Mouse (Mus musculus) embryo, embryonic 9.5 days (tissue): ENCODE measurements around the gene Dynlrb2.

Experiments
- DNase-seq: peaks from one replicate; pipeline ENCODE4 v3.0.0-alpha.2; 2017; ENCODE audit errors: extremely low spot score

Dynlrb2 gene

DNA sequence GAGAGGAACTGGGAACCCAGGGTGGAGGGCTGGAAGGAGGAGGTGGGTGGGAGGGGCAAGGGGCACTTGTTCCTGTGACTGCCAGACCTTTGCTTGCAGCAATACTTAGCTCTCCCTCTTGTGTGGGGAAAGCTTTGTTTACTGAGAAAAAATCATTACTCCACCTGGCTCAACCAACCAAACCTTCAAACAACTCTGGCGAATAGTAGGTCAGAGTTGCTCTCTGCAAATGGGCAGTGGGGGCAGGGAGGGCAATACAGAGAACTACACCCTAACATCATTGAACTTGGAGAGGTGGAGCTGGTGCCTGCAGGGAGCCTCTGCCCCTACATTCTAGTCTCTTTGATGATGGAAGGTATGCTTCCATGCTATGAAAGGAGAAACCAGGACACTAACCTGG is 35.4 kb downstream of the Dynlrb2 start:
- DNase-seq: no peak

DNA sequence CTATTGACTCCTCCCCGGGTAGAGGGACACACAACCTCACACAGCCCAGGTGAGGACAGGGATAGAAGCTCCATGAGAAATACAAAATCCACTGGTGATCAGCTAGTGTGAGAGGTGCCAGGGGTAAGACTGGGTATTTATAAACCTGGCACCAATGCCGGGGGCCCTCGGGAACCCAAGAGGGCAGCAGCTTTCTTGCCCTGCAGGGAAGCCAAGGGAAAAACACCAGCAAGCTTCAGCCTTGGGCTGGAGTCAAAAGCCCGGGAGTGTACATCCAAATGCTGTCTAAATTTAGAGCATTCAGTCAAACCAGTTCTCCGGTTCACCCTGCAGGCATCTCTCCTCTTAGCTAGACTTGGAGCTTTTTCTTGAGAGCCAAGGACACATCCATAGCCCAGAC is 38.1 kb downstream of the Dynlrb2 start:
- no peak for DNase-seq

- DNase-seq: no peak
These were observed 38.6 kb downstream of the Dynlrb2 start for GRCm38 (mm10) chr8:116543366-116543765.

DNA sequence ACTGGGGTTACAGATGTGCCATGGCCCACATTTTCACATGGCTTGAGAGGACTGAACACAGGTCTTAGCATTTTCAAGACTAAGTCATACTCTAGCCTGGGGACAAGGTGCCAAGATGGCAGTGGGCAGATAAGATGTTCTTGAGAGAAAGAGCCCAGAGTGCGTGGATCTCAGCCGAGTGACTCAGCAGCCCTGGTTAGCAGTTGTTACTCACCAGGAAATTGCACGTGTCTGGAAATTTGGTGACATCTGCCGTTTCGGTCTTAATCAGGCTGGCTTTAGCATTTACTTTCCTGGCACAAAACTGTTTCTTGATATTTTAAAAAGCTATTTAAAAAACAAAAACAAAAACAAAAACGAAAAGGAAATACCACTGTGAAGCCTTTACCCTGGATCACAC is 47.5 kb downstream of the Dynlrb2 start:
- no peak for DNase-seq

DNA sequence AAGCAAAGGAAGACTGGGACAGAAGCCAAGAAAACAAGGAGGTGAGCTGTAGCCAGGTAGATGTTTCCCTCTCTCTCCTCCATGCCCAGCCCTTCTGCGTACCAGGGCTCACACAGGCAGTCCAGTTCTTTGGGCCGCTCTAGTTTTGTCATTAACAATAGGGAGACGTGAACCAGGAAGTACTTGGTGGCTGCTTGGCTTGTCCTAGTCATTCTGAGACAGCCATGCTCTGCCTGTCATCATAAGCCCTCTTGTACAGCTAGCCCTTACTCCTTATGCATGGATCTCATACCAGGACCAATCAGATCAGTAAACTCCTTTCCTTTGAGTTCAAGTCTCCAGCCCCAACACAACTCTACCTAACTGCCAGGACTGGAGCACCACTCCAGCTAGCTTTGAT is 48.0 kb downstream of the Dynlrb2 start:
- DNase-seq: no peak
